In genomic region chr2:79638924-79639323, GRCm38 (mm10) we compare ENCODE assay signal across 10 mouse cellular contexts. TPM values are rescaled to one million over a fixed set of nuclear protein-coding genes. Genes with fewer than 3 reads are reported as not detected.
DNase-seq lines count a peak whose midpoint lies in the region; ATAC-seq and TF ChIP-seq lines count a peak whose summit lies in the region.
"Had no signal": no experiment of that assay in that cellular context is flagged by ENCODE, and none has a peak within 500 bp of the region (broad histone marks: within the 10 kb centered on the region; RNA-seq: fewer than 3 reads in every experiment).

No protein-coding gene starts in this region.

- peak overlapping the region; percentile 71 for H3K9ac ChIP-seq in heart, embryonic 13.5 days
- H3K9ac ChIP-seq in lung, embryonic 16.5 days (ENCODE audit: low read length): no peak overlapping the region
- H3K9ac ChIP-seq in intestine, embryonic 15.5 days: peak overlapping the region; percentile 16; the same call in 1 of the 2 replicates
- H3K9ac ChIP-seq: liver, postnatal 0 days had no signal

- no peak for DNase-seq in heart, adult 8-10 months (ENCODE audit: low spot score)
- no peak for DNase-seq in lung, postnatal 10 days
- DNase-seq in embryo, embryonic 11 days: no peak
- DNase-seq: liver, postnatal 0 days had no signal

- no peak overlapping the region for H3K27ac ChIP-seq in heart, embryonic 13.5 days (replicated peaks)
- no peak overlapping the region for H3K27ac ChIP-seq in lung, embryonic 16.5 days (ENCODE audit: low read length)
- H3K27ac ChIP-seq in intestine, embryonic 15.5 days: 0 out of 2 replicates have a peak overlapping the region, but pooled peaks have one; percentile 1
- H3K27ac ChIP-seq in olfactory bulb, adult 2 months (ENCODE audit: insufficient read depth, low read depth, low read length): 0 out of 2 replicates have a peak overlapping the region, but pooled peaks have one; percentile 8

- TF ChIP-seq CTCF in olfactory bulb, adult 2 months (IDR thresholded peaks at IDR 0.05; ENCODE audit: insufficient read depth, low read depth, low read length): no peak

- H3K36me3 ChIP-seq in heart, embryonic 13.5 days: peaks cover 38% of the 10 kb centered on the region
- H3K36me3 ChIP-seq in lung, embryonic 16.5 days (ENCODE audit: control insufficient read depth, insufficient read depth, low read length): peaks cover 10% of the 10 kb centered on the region
- peaks cover 5% of the 10 kb centered on the region; the same call in 1 of the 2 replicates for H3K36me3 ChIP-seq in intestine, embryonic 15.5 days

- 48% methylated on average over 4 of the region's 4 CpGs for WGBS in heart, embryonic 13.5 days
- WGBS in lung, embryonic 16.5 days: 70% methylated on average over 4 of the region's 4 CpGs
- 35% methylated on average over 4 of the region's 4 CpGs for WGBS in intestine, embryonic 15.5 days
- 59% methylated on average over 4 of the region's 4 CpGs for WGBS in olfactory bulb, adult 2 months

- H3K9me3 ChIP-seq in heart, embryonic 13.5 days: no peaks in the 10 kb centered on the region
- no peaks in the 10 kb centered on the region for H3K9me3 ChIP-seq in lung, embryonic 16.5 days (ENCODE audit: control insufficient read depth, low read length)
- H3K9me3 ChIP-seq in intestine, embryonic 15.5 days: no peaks in the 10 kb centered on the region

- ATAC-seq in heart, embryonic 13.5 days (ENCODE audit: extremely low read depth, insufficient number of reproducible peaks, low FRiP score, low TSS enrichment): no peak
- no peak for ATAC-seq in lung, embryonic 16.5 days (ENCODE audit: low read depth)
- ATAC-seq in intestine, embryonic 15.5 days: no peak
- no peak for ATAC-seq in frontal cortex, adult (ENCODE audit: low TSS enrichment)
- ATAC-seq: liver, postnatal 0 days had no signal

- H3K4me1 ChIP-seq in heart, embryonic 13.5 days: peaks cover 37% of the 10 kb centered on the region
- peaks cover 5% of the 10 kb centered on the region; the same call in 1 of the 2 replicates for H3K4me1 ChIP-seq in lung, embryonic 16.5 days (replicated peaks; ENCODE audit: control insufficient read depth, insufficient read depth, low read length)
- H3K4me1 ChIP-seq in intestine, embryonic 15.5 days (replicated peaks): peaks cover 6% of the 10 kb centered on the region; the same call in 1 of the 2 replicates
- H3K4me1 ChIP-seq in olfactory bulb, adult 2 months (ENCODE audit: control insufficient read depth, insufficient read depth, low read length): peaks cover 5% of the 10 kb centered on the region

- H3K4me3 ChIP-seq in heart, embryonic 13.5 days: peak overlapping the region; percentile 31
- H3K4me3 ChIP-seq in lung, embryonic 16.5 days (ENCODE audit: low read length): no peak overlapping the region
- peak overlapping the region; percentile 6 for H3K4me3 ChIP-seq in intestine, embryonic 15.5 days (replicated peaks)
- peak overlapping the region; percentile 22 for H3K4me3 ChIP-seq in olfactory bulb, adult 2 months (ENCODE audit: insufficient read depth, low read depth, low read length)

- H3K4me2 ChIP-seq in heart, embryonic 13.5 days: peak overlapping the region; percentile 59
- H3K4me2 ChIP-seq in lung, embryonic 16.5 days (ENCODE audit: low read depth, low read length): 0 out of 2 replicates have a peak overlapping the region, but pooled peaks have one; percentile 10
- peak overlapping the region; percentile 40 for H3K4me2 ChIP-seq in intestine, embryonic 15.5 days (replicated peaks)

- H3K27me3 ChIP-seq in heart, embryonic 13.5 days (replicated peaks): no peaks in the 10 kb centered on the region
- no peaks in the 10 kb centered on the region for H3K27me3 ChIP-seq in lung, embryonic 16.5 days (ENCODE audit: control insufficient read depth, insufficient read depth, low read depth, low read length)
- H3K27me3 ChIP-seq in intestine, embryonic 15.5 days (replicated peaks): no peaks in the 10 kb centered on the region
- H3K27me3 ChIP-seq: CH12.LX had no signal

- no peak for TF ChIP-seq POLR2A in olfactory bulb, adult 2 months (IDR thresholded peaks at IDR 0.05; ENCODE audit: insufficient read depth, low read depth, low read length)

RNA-seq across cellular contexts. Expression of gene Itprid2, which starts 3.8 kb away (rescaled TPM):
- 6.4 and 6.9 TPM in 2 replicates for polyA plus RNA-seq in heart, embryonic 13.5 days (2015; fragmentation: Nextera tagmentation; extraction: Ambion mirVana)
- total RNA-seq in heart, adult 8-10 months (2022): 10 to 100 TPM; 19.1 to 25.1 (median 21.7) TPM
- 8.7 and 8.9 TPM in 2 replicates for polyA plus RNA-seq in lung, embryonic 16.5 days (2015; fragmentation: Nextera tagmentation; extraction: Ambion mirVana)
- 19.5 and 20.5 TPM in 2 replicates for polyA plus RNA-seq in intestine, embryonic 15.5 days (2015; fragmentation: Nextera tagmentation; extraction: Ambion mirVana)
- polyA plus RNA-seq in olfactory bulb, adult 2 months (2012; ENCODE audit: insufficient read depth, insufficient read length, low replicate concordance, missing spikeins): not detected in 2 replicates

Comparison
In these comparisons a context has a peak if more than half of its experiments do, and no peak if none do; other contexts are left out.
1. H3K27ac ChIP-seq: peak in intestine, embryonic 15.5 days (single experiment) and olfactory bulb, adult 2 months (single experiment); none in heart, embryonic 13.5 days (single experiment) and lung, embryonic 16.5 days (single experiment).
2. Peak in every context shown above with its lines, with median percentiles within 50 percentile points of each other: H3K4me2 ChIP-seq.